Mouse (Mus musculus) heart, postnatal 4 days (tissue): ENCODE results near the gene Ddx24. TPM values are rescaled to one million over a fixed set of nuclear protein-coding genes. Genes with fewer than 3 reads are reported as not detected.
"Not testable (repeated sequence)": the region's sequence is repeated elsewhere in the genome, so short reads cannot be mapped to it uniquely, and the experiment has no call there.

ENCODE experiments used
- DNase-seq: peaks from one replicate; pipeline ENCODE4 v3.0.0; 2021
- total RNA-seq, 2 experiments: library from RNA; stranded (reverse); gene quantifications; 2 replicates each; pipeline ENCODE4 v1.2.3; 2021

Ddx24 gene
- 10 to 100 TPM; 81.7 to 85.4 TPM for total RNA-seq

DNA sequence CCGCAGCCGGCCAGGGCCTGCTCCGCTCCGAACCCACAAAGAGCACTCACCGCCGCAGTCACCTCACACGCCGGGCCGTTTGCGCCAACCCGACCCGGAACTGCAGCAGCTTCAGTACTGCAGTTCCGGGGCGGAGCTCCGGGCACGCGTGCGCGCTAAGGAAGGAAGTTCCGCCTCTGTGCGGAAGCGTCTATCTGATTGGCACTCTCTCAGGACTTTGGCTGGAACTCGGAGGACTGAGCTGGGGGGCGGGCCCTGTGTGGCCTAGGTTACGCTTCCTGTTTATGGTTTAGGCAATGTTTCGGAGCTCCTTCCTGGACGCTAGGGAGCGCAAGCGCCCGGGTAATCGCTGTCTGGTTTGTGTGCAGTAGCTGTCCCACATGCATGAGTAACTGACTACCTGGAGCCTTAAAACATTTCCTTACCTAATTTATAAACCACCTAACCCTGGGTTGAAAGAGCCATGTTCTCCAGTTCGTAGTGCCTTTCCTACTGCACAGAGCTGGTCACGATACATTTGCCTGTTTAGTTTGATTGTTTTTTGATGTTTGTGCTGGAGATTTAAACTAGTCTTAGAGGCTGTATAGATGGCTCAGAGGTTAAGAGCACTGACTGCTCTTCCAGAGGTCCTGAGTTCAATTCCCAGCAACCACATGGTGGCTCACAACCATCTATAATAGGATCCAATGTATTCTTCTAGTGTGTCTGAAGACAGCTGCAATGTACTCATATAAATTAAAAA, at the start of gene Ddx24:
Gene Ddx24 (minus strand): TSS at position 102 of the 742 bp plus-strand sequence.
- DNase-seq = peak; percentile 98

DNA sequence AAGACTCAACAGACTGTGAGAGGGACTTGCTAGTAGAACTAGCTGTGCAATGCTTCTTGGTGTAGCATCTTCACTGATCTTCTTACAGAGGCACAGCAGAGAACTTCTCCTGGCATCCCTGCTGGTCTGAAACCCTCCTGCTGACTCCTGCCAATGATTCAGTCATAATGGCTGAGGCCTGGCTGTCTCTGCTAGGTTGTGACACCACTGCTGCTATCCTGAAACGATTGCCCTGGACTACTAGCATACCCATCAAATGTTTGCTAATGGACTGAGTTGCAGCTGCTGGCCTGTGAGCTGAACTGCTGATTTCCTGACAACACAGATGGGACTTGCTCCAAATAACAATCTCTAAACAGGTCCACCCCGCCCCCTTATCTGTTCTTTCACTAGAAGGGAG, 48.9 kb upstream of the Ddx24 start:
- no peak for DNase-seq

DNA sequence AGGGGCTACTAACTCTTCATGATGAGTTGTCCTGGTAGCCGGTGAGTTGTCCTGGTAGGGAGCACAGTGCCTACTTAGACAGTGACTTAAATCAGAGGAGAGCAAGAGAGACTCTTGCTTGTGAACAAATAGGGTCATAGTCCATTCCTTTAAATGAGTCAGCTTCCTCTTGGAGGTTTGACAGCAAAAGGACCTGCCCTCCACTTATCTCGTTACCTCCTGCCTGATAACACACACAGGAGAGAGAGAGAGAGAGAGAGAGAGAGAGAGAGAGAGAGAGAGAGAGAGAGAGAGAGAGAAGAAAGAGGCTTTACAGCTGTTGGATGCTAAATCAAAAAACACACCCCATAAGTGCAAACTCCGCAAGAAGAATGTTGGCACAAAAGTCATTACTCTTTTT, 31.5 kb upstream of the Ddx24 start, which contains the start of gene Ifi27l2b:
Gene Ifi27l2b (minus strand): TSS at position 84 of the 400 bp plus-strand sequence.
- no peak for DNase-seq

DNA sequence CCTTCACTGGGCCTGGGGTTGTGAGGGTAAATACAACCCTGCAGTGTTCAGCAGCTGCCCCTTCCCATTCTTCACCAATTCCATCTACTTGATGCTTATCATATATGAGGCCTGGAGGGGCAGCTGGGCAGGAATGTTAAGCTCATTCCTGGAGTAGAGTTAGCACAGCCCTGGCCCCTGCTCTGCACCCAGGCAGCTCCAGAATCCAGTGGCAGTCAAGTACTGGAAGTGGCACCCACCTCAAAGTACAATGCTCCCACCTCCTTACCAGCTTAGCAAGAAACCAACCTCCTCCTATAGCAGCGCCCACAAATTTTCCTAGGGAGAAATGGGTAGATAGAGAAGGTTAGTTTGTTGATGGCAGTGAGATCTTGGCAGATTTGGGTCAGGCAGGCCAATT, 31.1 kb upstream of the Ddx24 start:
- DNase-seq = not testable (repeated sequence)

DNA sequence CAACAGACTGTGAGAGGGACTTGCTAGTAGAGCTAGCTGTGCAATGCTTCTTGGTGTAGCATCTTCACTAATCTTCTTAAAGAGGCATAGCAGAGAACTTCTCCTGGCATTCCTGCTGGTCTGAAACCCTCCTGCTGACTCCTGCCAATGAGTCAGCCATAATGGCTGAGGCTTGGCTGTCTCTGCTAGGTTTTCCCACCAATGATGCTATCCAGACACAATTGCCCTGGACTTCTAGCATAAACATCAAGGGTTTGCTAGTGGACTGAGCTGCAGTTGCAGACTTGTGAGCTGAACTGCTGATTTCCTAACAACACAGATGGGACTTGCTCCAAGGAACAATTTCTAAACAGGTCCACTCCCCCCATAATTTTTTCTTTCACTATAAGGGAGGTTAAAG, 27.7 kb upstream of the Ddx24 start:
- no peak for DNase-seq

DNA sequence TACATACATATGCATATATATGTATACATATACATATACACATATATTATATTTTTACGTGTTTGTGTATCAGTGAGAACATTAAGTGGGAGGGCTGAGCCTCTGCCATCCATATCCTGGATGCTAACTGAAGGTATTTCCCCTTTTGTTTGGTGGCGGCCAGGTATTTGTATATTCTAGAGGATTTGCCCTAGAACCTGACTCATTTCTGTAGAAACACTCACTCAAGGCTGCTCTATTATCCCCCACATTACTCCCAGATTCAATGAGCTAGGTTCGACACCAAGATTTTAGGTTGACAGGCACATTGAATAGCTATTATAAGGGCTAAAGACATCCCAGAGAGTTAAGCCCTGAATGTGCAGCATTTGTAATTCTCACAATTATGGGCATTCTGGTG, 19.4 kb upstream of the Ddx24 start:
- no peak for DNase-seq

GRCm38 (mm10) chr12:103444261-103444660, 18.6 kb upstream of the Ddx24 start:
- DNase-seq = not testable (repeated sequence)

- DNase-seq = no peak
Observed at GRCm38 (mm10) chr12:103443524-103443923, 17.9 kb upstream of the Ddx24 start, which contains the start of gene Ifi27l2a. Gene Ifi27l2a, minus strand, starts transcription at chr12:103443680.

DNA sequence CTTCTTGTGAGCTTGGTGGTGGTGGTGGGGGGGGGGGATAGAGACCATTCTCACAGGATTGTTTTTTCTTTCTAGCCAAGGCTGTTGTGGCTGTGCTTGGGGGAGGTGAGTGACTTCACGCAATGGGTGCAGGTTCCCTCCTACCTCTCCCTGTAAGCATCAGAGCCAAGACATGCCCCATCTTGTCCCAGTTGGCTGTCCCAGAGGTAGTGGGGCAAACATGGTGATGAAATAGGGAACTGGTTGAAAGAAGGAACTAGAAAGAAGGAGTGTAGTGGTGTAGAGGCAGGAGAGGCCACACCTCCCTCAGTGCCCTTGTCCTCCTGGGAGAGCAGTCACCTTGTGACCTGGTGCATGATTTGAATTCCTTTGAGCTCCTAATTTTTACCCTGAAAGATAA, 12.0 kb upstream of the Ddx24 start:
- DNase-seq = no peak

DNA sequence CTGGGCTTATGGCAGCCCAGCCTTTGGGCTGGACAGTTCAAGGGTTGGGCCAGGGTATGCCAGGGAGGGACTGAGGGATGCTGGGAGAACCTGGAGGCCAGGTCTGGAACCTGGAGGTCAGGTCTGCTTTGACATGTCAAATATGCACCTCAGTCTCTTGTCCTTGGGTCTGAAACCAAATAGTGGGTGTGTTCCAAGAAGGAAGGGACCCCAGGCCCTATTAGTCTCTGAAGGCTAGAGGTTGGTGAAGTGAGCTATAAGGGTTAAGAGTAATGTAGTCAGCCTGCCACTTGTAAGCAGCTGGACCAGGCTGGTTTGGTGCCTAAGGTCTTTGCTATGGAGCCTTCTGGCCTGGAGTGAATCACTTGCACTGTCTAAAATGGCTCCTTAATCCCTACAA, 9.2 kb upstream of the Ddx24 start:
- DNase-seq = no peak

DNA sequence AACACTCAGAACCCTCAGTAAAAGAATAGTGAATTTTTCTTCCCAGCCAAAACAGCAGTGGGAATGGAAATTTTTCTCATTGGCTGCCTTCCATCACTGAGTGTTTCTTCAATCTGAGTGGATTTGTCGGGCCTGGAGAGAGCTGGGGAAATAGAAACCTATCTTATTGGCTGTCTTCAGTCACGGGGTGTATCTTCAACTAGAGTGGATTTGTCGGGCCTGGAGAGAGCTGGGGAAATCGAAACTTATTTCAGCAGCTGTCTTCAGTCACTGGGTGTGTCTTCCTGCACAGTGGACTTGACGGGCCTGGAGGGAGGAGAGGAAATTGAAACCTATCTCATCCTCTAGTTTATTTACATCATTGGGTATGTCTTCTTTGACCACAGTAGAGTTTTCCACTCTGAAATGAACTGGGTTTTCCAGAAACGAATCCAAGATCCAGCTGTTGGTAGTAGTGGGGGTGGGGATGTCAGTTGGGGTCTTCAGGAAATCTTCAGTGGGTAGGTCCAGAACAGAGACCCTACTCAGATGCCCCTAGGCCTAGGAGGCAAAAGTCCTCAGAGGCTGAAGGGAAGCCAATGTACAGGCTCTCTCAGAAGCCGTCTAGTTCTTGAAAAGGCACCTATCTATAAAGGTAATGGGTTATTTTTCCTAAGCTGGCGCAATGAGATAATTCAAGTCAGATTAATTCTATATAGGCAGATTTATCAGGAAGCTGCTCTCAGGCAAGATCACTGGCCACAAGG, 8.5 kb upstream of the Ddx24 start, which contains the start of gene Ifi27:
Gene Ifi27 (plus strand): TSS at position 226 of the 746 bp plus-strand sequence.
- peak; percentile 68 for DNase-seq

DNA sequence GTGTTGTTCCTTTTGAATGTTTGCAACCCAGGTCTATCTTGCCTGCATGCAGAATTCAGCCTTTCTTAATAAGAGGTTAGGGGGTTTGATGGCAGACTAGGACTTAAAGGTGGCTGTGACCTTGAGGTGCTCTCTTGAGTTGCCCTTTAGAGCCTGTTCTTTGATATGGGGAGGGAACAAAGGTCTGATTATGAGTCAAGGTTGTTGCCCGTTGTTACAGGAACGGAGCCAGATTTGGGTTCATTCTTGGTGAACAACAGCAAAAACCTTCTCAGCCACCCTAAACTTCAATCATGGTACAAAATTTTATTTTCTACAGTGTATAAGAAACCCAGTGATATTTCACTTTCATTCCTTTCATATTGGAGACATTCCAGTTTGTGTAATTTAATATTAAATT, 7.8 kb upstream of the Ddx24 start:
- DNase-seq = no peak

- DNase-seq = no peak
Observed at GRCm38 (mm10) chr12:103426710-103427109, 1.1 kb upstream of the Ddx24 start.

DNA sequence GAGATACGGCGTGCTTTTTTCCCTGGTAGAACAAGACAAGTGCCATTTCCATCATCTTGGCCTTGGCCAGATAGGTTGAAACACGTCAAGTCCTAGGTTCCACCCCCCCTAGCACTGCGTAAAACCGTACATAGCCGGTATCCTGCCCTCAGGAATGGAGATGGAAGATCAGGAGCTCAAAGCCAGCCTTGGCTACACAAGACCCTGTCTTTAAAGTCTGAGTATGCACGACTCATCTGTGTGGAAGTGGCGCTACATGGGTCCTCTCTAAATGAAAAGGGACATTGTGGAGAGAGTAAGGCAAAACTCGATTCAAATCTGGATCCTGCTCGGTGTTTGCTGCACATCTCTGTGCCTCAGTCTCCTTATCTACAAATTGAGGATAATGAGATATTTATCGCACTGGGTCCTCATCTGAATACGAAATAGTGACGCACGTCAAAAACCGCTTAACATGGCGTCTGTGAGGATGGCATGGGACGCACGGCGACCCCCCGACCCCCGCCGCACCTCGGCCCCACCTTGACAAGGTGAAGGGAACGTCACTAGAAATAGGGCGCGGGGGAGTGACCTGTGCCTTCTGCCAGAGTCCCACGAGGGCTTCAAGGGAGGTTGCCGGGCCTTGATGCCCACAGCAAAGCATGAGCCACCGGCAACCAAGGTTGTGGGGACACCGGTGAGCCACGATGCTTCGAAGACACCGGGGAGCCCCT, 458 bp downstream of the Ddx24 start:
- DNase-seq = no peak

- no peak for DNase-seq
Observed at GRCm38 (mm10) chr12:103408144-103408543, 17.5 kb downstream of the Ddx24 start.

DNA sequence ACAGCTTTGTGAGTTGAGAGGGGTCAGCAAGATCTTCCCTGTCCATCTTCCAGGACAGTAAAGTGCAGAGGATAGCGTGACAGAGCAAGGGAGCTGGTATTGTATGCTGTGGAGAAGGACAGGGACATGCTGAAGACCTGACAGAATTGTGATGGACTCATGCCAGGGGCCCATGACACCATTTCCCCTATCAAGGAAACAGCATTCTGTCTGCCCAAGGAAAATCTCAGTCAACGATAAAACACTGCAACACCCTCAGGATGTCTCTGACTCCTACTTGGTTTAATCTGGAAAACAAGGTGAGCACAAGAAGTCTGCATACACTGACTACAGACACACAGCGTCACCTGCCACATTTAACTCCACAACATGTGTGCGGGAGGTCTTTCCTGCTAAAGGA, 17.9 kb downstream of the Ddx24 start, which contains the start of gene 9330161L09Rik:
Gene 9330161L09Rik (minus strand): TSS at position 101 of the 400 bp plus-strand sequence.
- DNase-seq = no peak

- DNase-seq = no peak
Observed at GRCm38 (mm10) chr12:103404131-103404530, 21.5 kb downstream of the Ddx24 start.

DNA sequence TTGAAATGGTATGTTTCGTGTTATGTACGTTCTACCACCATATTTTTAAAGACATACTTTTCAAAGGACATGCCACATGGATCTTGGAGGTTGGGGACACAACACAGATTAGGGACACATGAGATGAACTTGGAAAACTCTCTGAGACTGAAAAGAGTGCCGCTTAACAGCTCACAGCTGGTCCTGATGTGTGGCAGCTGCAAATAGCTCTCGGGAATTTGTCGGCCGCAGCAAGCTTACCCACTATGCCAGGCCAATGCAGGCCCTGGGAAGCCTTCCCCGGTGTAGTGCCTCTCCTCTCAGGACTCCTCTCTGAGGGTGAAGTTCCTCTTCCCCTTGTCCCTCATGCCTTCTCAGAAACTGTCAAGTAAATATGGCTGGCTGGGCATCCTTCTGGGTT, 28.9 kb downstream of the Ddx24 start:
- no peak for DNase-seq

DNA sequence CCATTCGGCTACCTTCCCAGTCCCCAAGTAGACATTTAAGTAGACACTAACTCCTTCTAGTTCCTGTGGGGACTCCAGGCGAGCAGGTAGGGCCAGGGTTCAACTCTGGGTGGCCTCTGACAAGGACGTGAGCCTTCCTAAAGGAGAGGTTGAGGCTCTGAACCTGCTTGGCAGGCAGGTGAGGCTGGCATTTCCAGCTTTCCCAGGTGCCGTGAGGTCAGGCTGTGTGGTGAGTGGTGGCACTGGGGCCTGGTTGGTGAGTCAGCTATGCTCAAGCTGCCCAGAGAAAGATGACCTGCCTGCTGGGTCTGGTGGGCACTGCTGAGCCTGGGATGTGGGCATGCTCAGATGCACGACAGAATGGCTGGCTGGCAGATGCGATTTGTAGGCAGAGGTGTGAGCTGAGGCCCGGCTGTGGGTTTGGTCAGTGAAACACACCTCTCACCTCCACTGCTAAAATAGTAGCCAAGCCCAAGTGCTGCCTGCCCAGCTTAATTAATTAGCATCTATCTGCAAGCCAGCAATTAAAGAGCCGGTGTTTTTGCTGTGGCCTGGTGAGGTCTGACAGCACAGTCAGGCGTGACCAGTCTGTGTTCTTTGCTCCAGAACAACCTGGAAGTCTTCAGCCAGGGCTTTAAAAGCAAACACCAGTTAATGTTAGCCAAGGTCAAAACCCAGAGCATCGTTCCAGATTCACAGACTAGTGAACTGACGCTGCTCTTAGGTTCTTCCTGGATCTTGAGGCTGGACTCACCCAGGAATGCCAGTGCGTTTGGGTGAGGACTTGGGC, 29.9 kb downstream of the Ddx24 start:
- no peak for DNase-seq

- DNase-seq = no peak
Observed at GRCm38 (mm10) chr12:103393528-103393927, 32.1 kb downstream of the Ddx24 start.

DNA sequence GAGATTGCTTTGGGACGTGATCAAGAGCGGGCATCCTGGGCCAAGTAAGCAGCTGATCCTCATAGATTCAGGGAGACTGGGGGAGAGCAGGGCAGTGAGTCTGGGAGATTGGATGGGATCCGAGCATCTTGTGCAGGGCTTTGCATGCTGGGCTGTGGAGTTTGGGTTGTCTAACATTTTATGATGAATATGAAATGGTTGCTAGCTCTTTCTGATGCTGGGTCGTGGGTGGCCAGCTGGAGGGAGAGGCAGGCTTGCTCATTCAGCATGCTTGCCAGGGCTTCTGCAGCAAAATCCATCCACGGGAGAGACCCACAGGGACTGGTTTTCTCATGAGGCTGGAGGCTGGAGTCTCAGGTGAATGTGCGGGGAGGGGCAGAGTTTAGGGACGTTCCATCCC, 34.5 kb downstream of the Ddx24 start:
- DNase-seq = no peak

- DNase-seq = no peak
Observed at GRCm38 (mm10) chr12:103389982-103390381, 35.6 kb downstream of the Ddx24 start.
